Mouse (Mus musculus) embryo, embryonic 9.5 days (tissue): ENCODE data around the gene Medag.

Experiments used
- DNase-seq: peaks from one replicate; pipeline ENCODE4 v3.0.0-alpha.2; 2017; ENCODE audit errors: extremely low spot score

Gene Medag

DNA sequence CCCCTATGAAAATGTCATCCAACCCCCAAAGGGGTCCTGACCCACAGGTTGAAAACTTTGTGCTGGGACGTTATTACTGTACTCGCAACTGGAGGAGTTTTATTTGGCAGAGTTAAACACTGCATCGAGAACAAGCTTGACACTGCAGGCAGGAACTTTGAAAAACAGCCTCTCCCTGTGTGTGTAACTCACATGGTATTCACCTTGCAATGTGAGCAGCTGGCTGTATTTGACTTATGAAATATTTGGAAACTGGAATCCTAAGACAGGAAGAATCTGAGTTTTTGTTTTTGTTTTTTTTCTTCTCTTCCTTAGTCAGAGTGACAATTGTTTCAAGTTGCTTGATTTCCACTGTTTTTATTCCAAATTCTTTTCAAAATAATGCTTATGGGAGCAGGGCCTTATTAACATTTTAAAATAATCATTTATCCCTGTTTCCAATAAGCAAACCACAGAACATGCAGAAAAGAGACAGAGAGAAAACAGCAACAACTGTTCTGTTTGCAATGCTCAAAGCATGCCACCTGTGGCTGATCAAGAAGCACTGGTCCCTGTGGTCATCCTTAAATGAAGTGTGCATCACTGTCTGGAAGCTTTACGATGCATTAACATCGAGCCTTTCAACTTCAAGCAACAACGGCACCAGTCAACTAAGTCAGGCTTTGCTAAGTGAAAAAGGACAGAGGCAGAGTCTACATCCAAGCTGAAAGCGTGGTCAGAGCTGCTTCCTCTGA, 26.2 kb upstream of the Medag start:
- DNase-seq = no peak

DNA sequence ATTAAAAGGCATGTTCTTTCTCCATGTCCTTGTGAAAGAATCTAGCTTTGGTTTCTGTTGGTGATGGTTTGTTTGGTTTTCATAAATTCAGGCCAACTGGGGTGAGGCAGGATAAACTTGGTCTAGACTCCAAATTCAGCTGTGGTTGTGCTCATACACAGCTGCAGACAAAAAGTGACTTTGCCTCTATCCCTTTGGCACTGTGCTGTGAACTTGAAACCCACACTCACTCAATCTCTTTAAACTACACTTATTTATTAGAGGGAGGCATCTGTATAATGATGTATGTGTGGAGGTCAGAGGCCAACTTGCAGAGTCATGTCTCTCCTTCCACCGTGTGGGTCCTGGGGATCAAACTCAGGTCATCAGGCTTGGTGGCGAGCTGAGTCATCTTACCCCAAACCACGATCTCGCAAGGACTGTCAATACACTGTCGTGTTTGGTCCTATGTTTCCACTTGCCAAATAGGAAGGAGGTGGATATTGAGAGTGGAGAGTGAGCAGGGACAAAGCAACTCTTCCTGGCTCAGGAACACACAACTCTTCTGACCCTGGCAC, 25.2 kb upstream of the Medag start:
- no peak for DNase-seq

DNA sequence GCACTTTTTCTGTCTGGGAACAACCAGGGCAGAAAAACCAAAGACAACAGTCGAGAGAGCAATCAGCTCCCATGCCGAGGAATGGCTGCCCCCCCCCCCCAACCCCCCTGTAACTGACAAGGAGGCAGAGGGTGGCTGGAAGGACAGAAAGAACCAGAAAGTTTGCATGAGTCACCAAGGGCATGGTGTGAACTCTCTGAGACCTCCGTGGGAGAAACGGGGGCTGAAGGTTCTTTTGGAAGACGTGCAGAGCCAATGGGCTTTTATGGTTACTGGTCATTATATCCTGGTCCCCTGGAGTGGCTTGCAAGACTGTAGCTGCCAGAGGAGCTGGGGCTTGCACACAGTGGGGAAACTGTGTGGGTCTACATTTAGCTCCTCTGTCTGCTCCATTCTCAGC, 22.6 kb upstream of the Medag start:
- DNase-seq = no peak

DNA sequence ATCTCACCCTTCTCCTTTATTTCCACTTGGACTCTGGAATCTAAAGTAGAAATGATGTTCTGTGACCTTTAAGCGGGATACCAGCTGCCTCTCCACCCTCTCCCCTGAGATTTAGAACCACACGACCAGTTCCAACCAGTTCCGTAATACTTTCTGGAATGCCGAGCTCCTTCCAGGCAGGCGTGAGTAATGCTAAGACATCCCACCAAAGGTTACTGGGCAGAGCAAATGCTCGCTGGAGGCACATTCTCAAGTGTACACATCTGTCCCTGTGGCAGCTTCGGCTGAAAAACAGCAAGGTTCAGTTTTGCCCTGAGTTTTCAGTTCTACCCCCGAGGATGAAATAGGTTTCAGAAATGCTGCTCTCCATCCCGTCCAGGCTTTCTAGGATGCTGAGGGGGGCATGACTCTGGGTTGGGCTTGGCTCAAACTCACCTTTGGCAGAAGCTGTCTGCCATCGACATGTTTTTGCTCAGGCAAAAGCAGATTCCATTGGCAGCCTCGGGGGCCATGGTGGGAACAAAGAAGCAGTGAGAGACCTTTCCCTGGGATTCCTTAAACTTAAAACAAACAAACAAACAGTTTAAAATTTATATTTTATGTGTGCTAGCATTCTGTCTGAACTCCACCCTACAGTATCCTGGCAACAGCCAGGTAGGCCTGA, 21.9 kb upstream of the Medag start:
- no peak for DNase-seq

DNA sequence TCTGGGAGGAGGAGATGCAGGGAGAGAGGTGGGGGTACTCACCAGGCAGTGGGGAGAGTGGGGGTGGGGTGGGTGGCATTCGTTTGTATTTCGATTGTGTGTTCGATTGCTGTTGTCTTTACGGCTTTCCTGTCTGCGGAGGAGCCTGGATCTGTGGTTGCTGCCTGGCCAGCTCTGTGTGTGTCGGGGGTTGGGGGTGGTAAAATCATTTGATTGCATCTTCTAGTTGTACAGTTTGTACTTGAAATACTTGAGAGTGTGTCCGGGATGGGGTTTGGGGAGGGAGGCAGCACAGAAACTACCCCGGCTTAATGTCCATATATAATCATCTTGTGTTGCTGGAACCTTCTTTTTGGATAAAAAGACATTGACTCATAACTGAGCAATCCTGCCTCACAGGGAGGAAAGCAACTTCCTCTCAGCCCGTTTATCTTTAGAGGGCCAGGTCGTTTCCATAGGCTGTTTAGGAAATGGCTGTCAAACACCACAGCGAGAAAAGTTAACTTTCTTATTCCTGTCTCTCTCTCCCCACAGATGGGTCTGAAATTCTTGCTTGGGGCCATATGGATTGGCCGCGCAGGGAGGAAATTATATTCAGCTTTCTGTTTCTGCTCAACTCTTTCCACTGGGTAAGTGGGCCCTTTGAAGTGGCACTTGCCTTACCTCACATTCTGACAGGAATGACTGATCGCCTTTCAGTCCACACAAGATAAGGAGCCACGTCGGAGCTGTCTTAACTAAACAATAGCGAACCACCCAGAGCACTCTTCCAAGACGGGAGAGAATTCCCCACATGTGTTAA, 19.8 kb upstream of the Medag start:
- peak; percentile 33 for DNase-seq

DNA sequence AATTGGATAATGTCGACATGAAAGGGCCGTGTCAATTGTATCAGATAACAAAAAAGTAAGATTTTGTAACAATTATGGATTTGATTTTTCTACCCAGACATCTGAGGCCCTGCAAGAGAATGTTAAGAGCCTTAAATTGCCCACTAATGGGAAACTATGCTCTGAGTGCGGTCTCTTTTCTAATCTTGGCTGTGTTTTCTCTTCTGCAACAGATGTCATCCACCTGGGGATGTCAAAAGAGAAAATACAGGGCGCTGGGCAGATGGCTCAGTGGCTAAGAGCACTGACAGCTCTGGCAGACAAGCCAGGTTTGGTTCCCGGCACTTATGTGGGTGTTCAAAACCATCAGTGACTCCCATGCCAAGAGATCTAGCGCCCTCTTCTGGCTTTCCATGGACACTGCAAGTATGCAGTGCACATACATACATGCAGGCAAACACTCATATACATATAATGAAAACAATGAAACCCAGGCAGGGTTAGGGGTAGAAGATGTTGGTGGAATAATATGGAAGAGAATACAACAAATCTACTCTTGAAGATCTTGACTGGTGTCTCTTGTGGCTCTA, 19.0 kb upstream of the Medag start:
- DNase-seq = no peak

DNA sequence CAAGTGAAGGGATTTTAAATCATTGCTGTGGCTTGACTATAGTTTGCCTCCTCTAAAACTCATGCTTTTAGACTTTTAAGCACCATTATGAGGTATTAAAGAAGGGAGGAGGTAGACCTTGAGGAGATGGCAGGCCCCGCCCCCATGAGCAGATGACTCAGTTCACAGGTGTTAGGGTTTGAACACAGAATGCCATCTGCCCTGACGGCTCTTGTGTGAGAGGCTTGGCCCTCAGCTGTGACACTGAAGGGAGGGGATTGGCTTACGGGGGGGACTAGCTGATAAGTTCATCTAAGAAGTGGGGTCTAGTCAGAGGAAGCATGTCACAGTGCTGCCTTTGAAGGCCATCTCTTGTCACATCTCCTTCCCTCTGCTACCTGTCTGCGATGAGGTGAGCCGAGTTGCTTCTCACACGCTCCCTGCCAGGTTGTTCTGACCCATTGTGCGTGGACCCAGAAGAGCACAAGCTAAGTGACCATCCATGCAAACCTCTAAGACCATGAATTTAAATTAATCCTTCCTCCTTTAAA, 10.0 kb upstream of the Medag start:
- DNase-seq = no peak

DNA sequence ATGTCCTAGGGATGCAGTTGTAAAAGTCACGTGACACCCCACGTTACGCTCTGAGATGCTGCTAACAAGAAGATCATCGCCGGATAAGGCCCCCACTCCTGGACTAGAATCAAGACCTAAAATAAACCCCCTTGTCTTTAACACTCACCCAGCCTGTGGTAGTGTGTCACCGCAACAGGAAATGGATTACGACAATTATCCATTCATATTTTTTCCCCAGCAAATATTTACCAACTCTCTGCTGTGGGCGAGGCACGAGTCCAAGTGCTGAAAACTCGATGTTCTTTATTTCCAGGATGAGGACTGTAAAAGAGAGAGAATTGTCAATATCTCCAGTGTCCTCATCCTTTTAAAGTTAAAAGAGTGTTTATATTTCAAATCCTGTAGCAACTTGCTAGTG, 9.5 kb upstream of the Medag start:
- no peak for DNase-seq

DNA sequence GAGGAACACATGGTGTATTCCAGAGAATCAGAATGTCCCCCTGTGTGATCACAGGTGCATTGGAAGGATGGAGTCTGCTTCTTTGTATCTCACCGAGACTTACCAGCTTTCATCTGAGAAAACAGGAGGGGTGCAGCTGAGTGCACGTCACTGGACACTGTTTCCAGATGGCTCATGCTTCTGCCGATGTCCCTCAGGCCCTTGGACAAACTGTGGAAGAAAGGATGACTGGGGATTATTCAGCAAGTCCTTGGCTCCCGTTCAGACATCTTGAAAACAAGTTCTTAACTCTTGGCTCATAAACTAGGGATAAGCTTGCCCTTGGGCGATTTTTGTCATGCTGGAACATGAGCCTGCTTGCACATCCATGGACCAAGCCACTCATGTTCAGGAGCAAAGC, 8.2 kb upstream of the Medag start:
- DNase-seq = no peak

DNA sequence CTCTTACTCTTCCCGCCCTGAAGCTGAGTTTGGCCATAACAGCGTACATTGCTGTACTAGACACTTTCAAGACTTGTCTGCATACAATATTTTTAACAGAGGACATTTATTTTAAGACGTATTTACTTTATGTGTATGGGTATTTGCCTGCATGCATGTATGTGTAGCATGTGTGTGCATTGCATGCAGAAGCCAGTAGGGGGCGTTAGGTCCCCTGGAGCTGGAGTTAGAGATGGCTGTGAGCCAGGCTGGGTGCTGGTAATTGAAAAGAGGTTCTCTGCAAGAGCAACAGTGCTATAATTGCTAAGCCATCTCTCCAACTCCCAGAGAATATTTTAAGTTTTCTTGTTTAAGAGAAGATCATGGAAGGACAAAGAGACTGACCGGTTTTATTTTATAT, 6.8 kb upstream of the Medag start:
- no peak for DNase-seq

DNA sequence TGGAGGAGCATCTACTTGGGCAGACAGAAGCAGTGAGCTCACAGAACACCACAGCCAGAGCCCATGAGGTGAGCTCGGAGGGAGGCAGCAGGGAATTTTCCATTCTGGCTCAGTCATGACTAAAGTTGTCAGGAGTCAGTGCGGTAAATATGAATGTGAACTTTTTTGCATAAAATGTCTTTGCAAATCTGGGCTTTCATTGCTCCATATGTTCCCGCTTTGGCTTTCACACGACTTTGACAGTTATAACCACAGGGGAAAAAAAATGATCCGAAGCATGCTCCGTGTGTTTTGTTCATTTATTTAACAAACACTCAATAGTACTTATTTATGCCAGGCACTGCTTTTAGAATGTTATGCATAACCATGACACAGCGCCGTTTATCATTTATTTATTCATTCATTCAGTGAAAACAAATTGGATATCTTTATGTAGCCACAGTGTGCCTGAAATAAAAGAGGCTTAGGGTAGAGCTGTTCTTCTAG, 4.7 kb upstream of the Medag start:
- DNase-seq = no peak

DNA sequence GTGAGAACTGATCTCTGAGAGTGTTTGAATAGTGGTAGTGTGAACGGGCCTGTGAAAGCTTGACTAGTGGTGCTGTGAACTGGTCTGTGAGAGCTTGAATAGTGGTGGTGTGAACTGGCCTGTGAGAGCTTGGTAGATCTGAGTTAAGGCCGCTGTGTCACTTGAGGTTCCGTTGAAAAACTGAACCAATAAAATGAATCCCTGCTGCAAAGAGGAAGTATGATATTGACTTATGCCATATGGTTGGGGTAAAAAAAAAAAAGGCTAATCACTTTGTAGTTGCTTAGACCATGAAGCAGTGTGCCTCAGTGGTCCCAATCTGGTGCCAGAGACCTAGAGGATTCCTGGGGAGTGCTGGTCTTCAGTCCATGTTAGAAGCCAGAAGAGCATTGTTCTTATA, 2.0 kb upstream of the Medag start:
- no peak for DNase-seq

DNA sequence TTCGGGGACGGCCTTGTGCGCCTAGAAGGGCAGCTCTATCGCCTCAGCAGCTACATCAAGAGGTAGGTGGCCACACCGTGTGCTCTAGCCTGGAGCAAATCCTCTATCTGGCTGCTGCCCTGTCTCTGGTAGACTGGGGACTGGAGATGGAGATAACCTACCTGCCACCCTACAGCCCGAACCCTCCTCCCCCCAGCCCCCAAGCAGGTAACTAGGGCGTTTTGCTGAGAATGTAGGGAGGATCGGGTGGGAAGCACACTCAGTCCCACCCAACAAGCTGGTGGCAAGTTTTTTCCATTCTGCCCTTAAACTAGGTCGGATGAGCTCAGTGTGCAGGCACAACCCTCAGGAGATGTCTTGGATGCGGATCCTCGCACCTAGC, 636 bp downstream of the Medag start:
- no peak for DNase-seq

DNA sequence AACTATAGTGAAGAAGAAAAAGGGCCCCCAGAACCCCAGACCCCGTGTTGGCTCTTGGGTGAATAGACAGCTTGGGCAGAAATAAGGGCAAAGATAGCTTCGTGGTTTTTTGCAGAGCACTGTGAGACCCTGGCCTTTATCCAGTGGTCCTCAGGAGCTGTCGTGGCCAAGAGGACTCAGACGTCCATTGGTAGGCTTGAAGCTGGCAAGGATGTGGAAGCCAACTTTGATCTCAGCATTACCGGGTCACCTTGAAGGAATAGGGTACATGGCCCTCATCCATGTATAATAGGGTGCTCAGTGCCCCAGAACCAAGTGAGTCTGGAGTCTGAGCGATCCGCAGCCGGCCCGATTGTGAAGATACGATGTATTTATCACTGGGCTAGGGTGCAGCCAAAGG, 1.1 kb downstream of the Medag start:
- DNase-seq = no peak

DNA sequence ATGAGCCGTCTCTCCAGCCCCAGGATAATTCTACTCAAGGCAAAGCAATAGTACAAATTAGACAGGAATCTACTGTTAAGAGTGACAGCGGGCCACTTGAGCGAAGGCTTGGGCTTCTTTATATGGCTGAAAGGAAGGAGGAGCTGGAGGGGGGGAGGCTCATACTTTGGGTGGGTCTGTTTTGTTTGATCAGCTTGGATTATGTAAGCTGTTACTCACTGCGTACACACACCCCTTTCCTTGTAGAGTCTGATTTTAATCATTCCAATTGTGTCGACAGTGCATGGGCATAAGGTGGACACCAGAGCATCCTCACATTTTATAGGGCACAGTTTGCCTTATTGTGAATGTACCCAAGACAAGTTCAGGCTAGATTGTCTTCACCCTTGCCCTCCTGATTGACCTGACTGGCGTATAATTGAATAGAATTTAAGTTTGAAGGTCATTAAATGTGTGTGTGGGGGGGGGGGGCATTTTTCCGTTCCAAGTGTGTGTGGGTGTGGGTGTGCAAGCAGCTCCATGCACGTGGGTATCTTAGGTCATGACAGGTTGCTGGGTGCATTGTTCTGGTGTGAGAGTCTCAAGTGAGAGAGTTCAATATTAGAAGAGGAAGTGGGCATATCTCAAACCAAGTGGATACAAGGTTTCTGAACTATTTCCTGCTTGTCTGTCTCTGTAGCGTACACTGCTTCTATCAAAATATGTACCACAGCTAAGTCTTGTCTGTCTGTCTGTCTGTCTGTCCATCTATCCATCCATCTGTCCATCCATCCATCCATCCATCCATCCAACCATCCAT, 3.0 kb downstream of the Medag start:
- DNase-seq = no peak

DNA sequence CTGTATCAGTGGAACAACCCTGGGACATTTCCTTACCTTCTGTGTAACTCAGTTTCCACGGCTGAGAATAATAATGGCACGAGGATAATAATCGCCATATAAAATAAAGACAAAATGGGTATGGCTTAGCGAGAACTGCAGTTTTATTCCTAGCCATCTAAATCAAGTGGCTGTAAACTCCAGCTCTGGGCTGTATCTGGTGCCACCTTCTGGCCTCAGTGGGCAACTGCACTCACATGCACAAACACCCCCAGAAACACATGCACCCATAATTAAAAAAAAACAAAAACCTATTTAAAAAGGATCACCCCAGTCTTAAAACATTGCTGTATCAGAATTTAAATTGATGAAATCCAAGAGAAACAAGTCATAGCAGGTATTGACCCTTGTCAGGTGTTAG, 5.8 kb downstream of the Medag start:
- DNase-seq = no peak

DNA sequence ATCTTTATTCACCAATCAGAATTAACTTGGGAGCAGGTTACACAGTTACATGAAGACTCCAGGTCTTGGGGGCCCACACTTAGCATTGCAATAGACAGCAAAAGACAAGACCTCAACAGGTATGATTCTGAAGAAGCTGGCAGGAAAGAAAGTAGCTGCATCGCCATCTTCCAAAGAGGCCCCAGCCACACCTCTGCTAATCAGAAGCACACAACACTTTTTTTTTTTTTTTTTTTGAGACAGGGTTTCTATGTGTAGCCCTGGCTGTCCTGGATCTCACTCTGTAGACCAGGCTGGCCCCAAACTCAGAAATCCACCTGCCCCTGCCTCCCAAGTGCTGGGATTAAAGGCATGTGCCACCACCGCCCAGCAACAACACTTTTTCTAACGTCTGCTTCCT, 15.0 kb downstream of the Medag start:
- no peak for DNase-seq

DNA sequence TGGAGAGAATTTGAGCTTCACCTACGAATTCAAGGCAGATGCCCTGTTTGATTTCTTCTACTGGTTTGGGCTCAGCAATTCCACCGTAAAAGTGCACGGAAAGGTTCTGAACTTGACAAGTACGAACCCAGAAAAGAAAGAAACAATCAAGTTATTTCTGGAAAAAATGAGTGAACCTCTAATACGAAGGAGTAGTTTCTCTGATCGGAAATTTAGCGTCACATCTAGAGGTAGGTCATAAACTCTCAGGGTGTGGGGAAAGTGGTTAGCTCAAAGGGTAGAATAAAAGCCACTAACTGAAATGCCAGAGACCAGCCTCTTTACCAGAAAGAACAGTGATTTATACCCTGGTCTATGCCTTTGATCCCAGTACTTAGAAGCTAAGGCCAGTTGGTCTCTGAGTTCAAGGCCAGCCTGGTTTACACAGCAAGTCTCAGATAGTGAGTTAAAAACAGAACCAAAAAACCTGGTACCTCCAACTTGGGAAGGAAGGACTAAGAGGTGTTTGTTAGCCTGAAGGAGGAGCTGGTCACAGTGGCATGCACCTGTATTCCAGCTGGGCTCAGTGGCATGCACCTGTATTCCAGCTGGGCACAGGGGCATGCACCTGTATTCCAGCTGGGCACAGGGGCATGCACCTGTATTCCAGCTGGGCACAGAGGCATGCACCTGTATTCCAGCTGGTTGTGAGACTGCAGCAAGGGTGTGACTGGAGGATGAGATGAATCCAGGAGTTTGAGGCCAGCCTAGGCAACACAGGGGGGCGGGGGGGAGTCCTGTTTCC, 15.9 kb downstream of the Medag start:
- no peak for DNase-seq

DNA sequence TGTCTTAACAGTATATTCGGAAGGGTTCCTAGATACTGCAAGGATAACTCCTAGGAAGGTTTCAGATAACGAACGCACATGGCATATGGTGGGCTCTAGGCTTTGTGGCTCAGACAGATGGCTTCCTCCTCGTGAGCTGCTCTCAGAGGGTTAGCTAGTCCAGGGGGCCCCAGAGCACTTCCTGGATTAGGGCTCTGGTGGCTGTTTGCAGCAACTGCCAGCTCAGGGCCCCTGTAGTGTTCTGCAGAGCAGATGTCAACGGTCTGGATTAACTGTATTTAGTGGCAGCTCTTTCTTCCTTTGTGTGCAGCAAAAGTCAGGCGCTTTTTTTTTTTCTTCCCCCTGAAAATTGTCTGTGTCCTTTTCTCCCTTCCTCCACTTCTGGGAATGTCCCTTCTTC, 16.8 kb downstream of the Medag start:
- DNase-seq = peak; percentile 60

DNA sequence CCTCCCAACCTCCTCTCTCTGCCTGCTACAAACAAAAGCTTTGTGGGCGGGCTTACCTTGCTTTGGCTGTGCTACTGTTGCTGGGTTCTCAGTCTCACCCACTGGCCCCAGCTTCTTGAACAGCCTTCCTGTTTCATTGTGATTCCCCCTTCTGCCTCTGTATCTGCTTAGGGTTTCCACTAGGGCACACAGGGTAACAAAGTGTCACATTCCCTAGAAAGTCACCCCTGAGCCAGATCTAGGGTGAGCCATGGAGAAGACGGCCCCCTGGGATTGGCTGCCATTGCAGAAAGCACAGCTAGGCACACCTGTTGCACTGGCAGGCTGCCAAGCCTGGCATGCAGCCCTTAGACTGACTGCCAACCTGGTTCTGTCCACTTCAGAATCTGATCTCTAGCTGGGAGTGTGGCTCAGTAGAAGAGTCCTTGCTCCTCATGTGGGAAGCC, 17.3 kb downstream of the Medag start:
- peak; percentile 45 for DNase-seq
